Mouse (Mus musculus) intestine, embryonic 14.5 days (tissue): Measurements from ENCODE around the gene Cd59b. TPM values are rescaled to one million over a fixed set of nuclear protein-coding genes. Genes with fewer than 3 reads are reported as not detected.
A peak's percentile ranks its signal among the peaks of the same experiment; 100 is the strongest.

Source experiments
- ATAC-seq: fragments of 200-750 bp; cut with Nextera tagmentation; replicated peaks from 2 replicates; pipeline ENCODE4 v1.8.0; 2017; ENCODE audit warnings: low read depth, moderate number of reproducible peaks, moderate TSS enrichment, moderate library complexity; ENCODE audit not compliant: low FRiP score, low TSS enrichment
- DNase-seq: peaks from one replicate; pipeline ENCODE4 v3.0.0-alpha.2; 2018; ENCODE audit warnings: low spot score
- H3K27ac ChIP-seq: fragments of 300-500 bp; sonication (generic); 2 replicates; pipeline ENCODE4 v1.5.1; 2014; ENCODE audit warnings: low read depth, mild to moderate bottlenecking, control low read depth
- H3K27me3 ChIP-seq: fragments of 300-500 bp; sonication (generic); replicated peaks from 2 replicates; pipeline ENCODE4 v1.6.1; 2014; ENCODE audit warnings: low read length, control low read depth; ENCODE audit not compliant: control insufficient read depth, insufficient read depth
- H3K36me3 ChIP-seq: fragments of 300-500 bp; sonication (generic); 2 replicates; pipeline ENCODE4 v1.6.1; 2014; ENCODE audit warnings: low read length, control low read depth; ENCODE audit not compliant: control insufficient read depth, insufficient read depth
- H3K4me1 ChIP-seq: fragments of 300-500 bp; sonication (generic); replicated peaks from 2 replicates; pipeline ENCODE4 v1.6.1; 2014; ENCODE audit warnings: low read length, control low read depth, mixed read lengths; ENCODE audit not compliant: control insufficient read depth, insufficient read depth
- H3K4me2 ChIP-seq: fragments of 300-500 bp; sonication (generic); 2 replicates; pipeline ENCODE4 v1.6.1; 2014; ENCODE audit warnings: low read length
- H3K4me3 ChIP-seq: fragments of 300-500 bp; sonication (generic); 2 replicates; pipeline ENCODE4 v1.5.1; 2014; ENCODE audit warnings: low read depth, low read length, control low read depth, mixed read lengths
- H3K9ac ChIP-seq: fragments of 300-500 bp; sonication (generic); 2 replicates; pipeline ENCODE4 v1.6.1; 2014; ENCODE audit warnings: mild to moderate bottlenecking, low read length
- H3K9me3 ChIP-seq: fragments of 300-500 bp; sonication (generic); 2 replicates; pipeline ENCODE4 v1.6.1; 2016; ENCODE audit warnings: low read length, control low read depth; ENCODE audit not compliant: control insufficient read depth
- WGBS: fragments of 180-500 bp; shearing (Covaris S2); extraction: QIAGEN DNeasy Blood & Tissue Kit; methylation state at CpG from one replicate; pipeline ENCODE4 v1.1.7; 2014; 5-methylcytosine and 5-hydroxymethylcytosine counted together
- polyA plus RNA-seq: library from polyadenylated mRNA; unstranded; fragments of >200 nt; fragmentation: Nextera tagmentation; extraction: Ambion mirVana; gene quantifications from 2 replicates; pipeline ENCODE4 v1.2.1, GENCODE M21; 2014

Gene Cd59b
- polyA plus RNA-seq = 3.8 and 5.1 TPM in 2 replicates

DNA sequence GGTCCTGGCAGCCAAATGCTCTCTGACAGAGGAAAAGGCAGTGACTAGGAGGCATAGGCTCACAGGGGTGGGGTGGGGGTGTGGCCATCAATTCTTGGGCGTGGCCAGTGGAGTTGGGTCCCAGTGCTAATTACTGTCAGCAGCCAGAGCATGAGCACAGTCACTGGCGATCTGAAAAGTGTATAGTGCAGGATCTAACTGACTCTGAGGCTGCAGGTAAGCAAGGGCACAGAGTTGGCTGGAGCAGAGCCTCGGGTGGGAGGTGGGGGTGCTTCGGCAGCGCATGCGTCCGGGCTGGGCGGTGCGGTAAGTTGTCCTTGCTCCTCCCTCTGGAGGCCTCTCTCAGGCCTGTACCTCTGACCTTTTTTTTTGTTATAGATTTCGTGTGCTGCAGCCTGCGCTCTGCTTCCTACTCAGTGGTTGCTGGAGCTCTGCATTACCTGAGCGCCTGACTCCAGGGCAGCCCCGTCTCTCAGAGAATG is at the start of gene Cd59b:
Gene Cd59b (plus strand): TSS at position 146 of the 482 bp plus-strand sequence.
- Histone ChIP-seq H3K4me3 (peak within 1 kb of the TSS; percentile 31), H3K36me3 (no peaks in the 10 kb centered on the region), H3K4me1 (no peaks in the 10 kb centered on the region), H3K9ac (peak within 1 kb of the TSS; percentile 10; the same call in 1 of the 2 replicates), H3K27me3 (no peaks in the 10 kb centered on the region), H3K4me2 (peak within 1 kb of the TSS; percentile 51), H3K27ac (no peak within 1 kb of the TSS), H3K9me3 (no peaks in the 10 kb centered on the region)
- WGBS = 4% methylated on average over 13 of the region's 13 CpGs
- DNase-seq = peak; percentile 81
- peak; percentile 89 for ATAC-seq

GRCm38 (mm10) chr2:104023096-104023495 is 46.6 kb upstream of the Cd59b start:
- WGBS = 84% methylated on average over 7 of the region's 7 CpGs
- no peaks in the 10 kb centered on the region for H3K36me3 ChIP-seq
- no peak for ATAC-seq

DNA sequence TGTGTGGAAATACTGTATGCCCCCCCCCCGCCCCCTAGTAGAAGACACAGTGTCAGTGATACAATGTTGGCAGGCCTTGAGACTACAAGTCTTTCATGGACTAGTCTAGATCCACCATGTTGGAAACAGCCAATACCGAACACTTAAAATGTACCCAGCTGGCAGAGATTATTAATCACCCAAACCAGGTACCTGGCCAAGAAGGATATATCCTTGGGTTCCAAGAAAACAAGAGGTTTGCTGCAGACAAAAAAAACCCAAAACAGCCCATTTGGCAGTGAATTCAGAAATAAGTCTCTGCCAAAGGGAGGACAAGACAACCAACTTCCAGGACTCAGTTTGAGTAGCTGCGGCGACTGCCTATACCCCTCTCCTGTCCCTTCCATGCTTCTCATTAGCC is 45.0 kb upstream of the Cd59b start:
- no peak for DNase-seq
- no peaks in the 10 kb centered on the region for H3K36me3 ChIP-seq
- no peaks in the 10 kb centered on the region for H3K27me3 ChIP-seq
- H3K9ac ChIP-seq = no peak overlapping the region
- WGBS = 91% methylated on average over 4 of the region's 4 CpGs
- no peak overlapping the region for H3K27ac ChIP-seq
- peaks cover 8% of the 10 kb centered on the region for H3K4me1 ChIP-seq
- no peak overlapping the region for H3K4me2 ChIP-seq
- no peak for ATAC-seq
- no peak overlapping the region for H3K4me3 ChIP-seq
- H3K9me3 ChIP-seq = no peaks in the 10 kb centered on the region

More at GRCm38 (mm10) chr2:104023096-104023495, 46.6 kb upstream of the Cd59b start:
- Histone ChIP-seq H3K9ac (no peak overlapping the region), H3K27me3 (no peaks in the 10 kb centered on the region), H3K27ac (no peak overlapping the region), H3K9me3 (no peaks in the 10 kb centered on the region), H3K4me3 (no peak overlapping the region), H3K4me2 (no peak overlapping the region), H3K4me1 (no peaks in the 10 kb centered on the region; the same call in 1 of the 2 replicates)
- DNase-seq = no peak

GRCm38 (mm10) chr2:104027458-104028138 is 42.1 kb upstream of the Cd59b start, which contains the start of gene Fbxo3:
Gene Fbxo3 (plus strand): TSS chr2:104027721.
- no peaks in the 10 kb centered on the region for H3K27me3 ChIP-seq
- ATAC-seq = peak; percentile 97
- H3K9me3 ChIP-seq = no peaks in the 10 kb centered on the region
- peak within 1 kb of the TSS; percentile 3; the same call in 1 of the 2 replicates for H3K27ac ChIP-seq
- peak within 1 kb of the TSS; percentile 73 for H3K9ac ChIP-seq
- peak within 1 kb of the TSS; percentile 65 for H3K4me3 ChIP-seq
- peaks cover 12% of the 10 kb centered on the region; the same call in 1 of the 2 replicates for H3K36me3 ChIP-seq
- H3K4me2 ChIP-seq = peak within 1 kb of the TSS; percentile 58
- under 1% methylated on average over 41 of the region's 44 CpGs for WGBS
- DNase-seq = peak; percentile 94
- H3K4me1 ChIP-seq = peaks cover 12% of the 10 kb centered on the region

GRCm38 (mm10) chr2:104028139-104028723 is 41.4 kb upstream of the Cd59b start, which contains the start of gene 4931422A03Rik:
Gene 4931422A03Rik (minus strand): TSS chr2:104028361.
- ATAC-seq = peak; percentile 69
- peak within 1 kb of the TSS; percentile 65 for H3K4me3 ChIP-seq
- WGBS = under 1% methylated on average over 31 of the region's 32 CpGs
- peak within 1 kb of the TSS; percentile 73 for H3K9ac ChIP-seq
- H3K27ac ChIP-seq = peak within 1 kb of the TSS; percentile 3; the same call in 1 of the 2 replicates
- peak; percentile 54 for DNase-seq
- H3K4me1 ChIP-seq = peaks cover 12% of the 10 kb centered on the region
- peak within 1 kb of the TSS; percentile 58 for H3K4me2 ChIP-seq
- no peaks in the 10 kb centered on the region for H3K9me3 ChIP-seq
- peaks cover 13% of the 10 kb centered on the region; the same call in 1 of the 2 replicates for H3K36me3 ChIP-seq
- H3K27me3 ChIP-seq = no peaks in the 10 kb centered on the region

DNA sequence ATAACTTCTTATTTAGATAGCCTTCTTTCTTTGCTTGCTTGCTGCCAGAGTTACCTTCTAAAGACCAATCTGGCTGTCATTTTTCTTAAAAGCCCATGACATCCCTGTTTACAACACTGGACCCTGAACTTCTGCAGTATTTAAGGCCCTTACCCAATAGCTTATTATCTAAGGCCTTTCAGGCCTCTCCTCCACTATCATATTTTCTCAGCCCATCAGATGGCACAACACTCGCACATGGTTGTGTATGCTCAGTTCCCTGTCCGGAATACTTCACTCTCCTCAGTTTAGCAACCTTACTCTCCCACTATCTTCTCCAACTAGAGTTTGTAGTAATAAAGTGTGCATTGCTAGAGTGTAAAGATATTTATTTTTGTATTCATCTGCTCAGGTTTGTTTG is 40.6 kb upstream of the Cd59b start:
- Histone ChIP-seq H3K4me2 (peak overlapping the region; percentile 58), H3K36me3 (peaks cover 20% of the 10 kb centered on the region), H3K9me3 (no peaks in the 10 kb centered on the region), H3K27me3 (no peaks in the 10 kb centered on the region), H3K27ac (no peak overlapping the region), H3K4me1 (peaks cover 12% of the 10 kb centered on the region), H3K9ac (peak overlapping the region; percentile 73; the same call in 1 of the 2 replicates), H3K4me3 (peak overlapping the region; percentile 65)
- DNase-seq (no peak), ATAC-seq (no peak)
- WGBS = 65% methylated on average over 2 of the region's 2 CpGs

DNA sequence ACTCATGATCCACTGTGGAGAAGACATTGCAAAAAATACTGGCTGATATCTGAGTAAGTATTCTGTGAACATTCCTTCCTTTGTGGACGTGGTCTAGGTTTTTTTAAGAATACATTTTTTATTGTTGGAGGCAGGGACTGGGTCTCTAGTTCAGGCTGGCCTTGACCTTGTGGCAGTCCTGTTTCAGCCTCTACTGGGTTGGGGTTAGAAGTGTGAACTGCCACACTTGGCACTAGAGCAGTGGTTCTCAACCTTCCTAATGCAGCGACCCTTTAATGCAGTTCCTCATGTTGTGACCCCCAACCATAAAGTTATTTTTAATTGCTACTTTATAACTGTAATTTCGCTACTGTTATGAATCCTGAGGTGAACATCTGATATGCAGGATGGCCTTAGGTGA is 39.3 kb upstream of the Cd59b start:
- Histone ChIP-seq H3K4me1 (peaks cover 12% of the 10 kb centered on the region), H3K27me3 (no peaks in the 10 kb centered on the region), H3K4me2 (no peak overlapping the region), H3K36me3 (peaks cover 28% of the 10 kb centered on the region), H3K9me3 (no peaks in the 10 kb centered on the region), H3K9ac (no peak overlapping the region), H3K27ac (no peak overlapping the region), H3K4me3 (no peak overlapping the region)
- no peak for DNase-seq
- WGBS = 80% methylated on average over 3 of the region's 3 CpGs
- no peak for ATAC-seq

- 85% methylated on average over 3 of the region's 3 CpGs for WGBS
- no peaks in the 10 kb centered on the region for H3K9me3 ChIP-seq
Measured at GRCm38 (mm10) chr2:104032056-104032455, 37.6 kb upstream of the Cd59b start.

More at GRCm38 (mm10) chr2:104032056-104032455, 37.6 kb upstream of the Cd59b start:
- peaks cover 44% of the 10 kb centered on the region for H3K36me3 ChIP-seq
- H3K4me1 ChIP-seq = peaks cover 12% of the 10 kb centered on the region
- no peak for ATAC-seq
- no peak overlapping the region for H3K4me3 ChIP-seq
- no peak overlapping the region for H3K27ac ChIP-seq
- H3K9ac ChIP-seq = no peak overlapping the region
- H3K4me2 ChIP-seq = no peak overlapping the region
- no peaks in the 10 kb centered on the region for H3K27me3 ChIP-seq
- no peak for DNase-seq
